Mouse (Mus musculus): Measurements from ENCODE around the gene Slc22a6.

Gene Slc22a6

GRCm38 (mm10) chr19:8611358-8612123 is 6.3 kb upstream of the Slc22a6 start:
- no peak for DNase-seq

- DNase-seq = no peak
Observed at GRCm38 (mm10) chr19:8613111-8613510, 4.7 kb upstream of the Slc22a6 start.

- no peak for DNase-seq
Observed at GRCm38 (mm10) chr19:8614343-8614742, 3.5 kb upstream of the Slc22a6 start.

- DNase-seq = no peak
Observed at GRCm38 (mm10) chr19:8616314-8616713, 1.5 kb upstream of the Slc22a6 start.

GRCm38 (mm10) chr19:8621098-8621497 is 3.3 kb downstream of the Slc22a6 start:
- DNase-seq = no peak

GRCm38 (mm10) chr19:8630249-8630648 is 12.4 kb downstream of the Slc22a6 start:
- no peak for DNase-seq

- DNase-seq = no peak
Observed at GRCm38 (mm10) chr19:8630826-8631225, 13.0 kb downstream of the Slc22a6 start.

- no peak for DNase-seq
Observed at GRCm38 (mm10) chr19:8632029-8632428, 14.2 kb downstream of the Slc22a6 start.

- no peak for DNase-seq
Observed at GRCm38 (mm10) chr19:8642086-8642485, 24.2 kb downstream of the Slc22a6 start.

GRCm38 (mm10) chr19:8646393-8646792 is 28.6 kb downstream of the Slc22a6 start:
- no peak for DNase-seq

- DNase-seq = no peak
Observed at GRCm38 (mm10) chr19:8655833-8656232, 38.0 kb downstream of the Slc22a6 start.

- no peak for DNase-seq
Observed at GRCm38 (mm10) chr19:8656341-8656740, 38.5 kb downstream of the Slc22a6 start.

- peak; percentile 89 for DNase-seq
Observed at GRCm38 (mm10) chr19:8661821-8662307, 44.0 kb downstream of the Slc22a6 start.

GRCm38 (mm10) chr19:8662337-8662736 is 44.5 kb downstream of the Slc22a6 start:
- peak; percentile 86 for DNase-seq

- DNase-seq = peak; percentile 57
Observed at GRCm38 (mm10) chr19:8663360-8663839, 45.6 kb downstream of the Slc22a6 start, which contains the start of gene Chrm1. Gene Chrm1, plus strand, starts transcription at chr19:8663789.

- DNase-seq = peak; percentile 86
Observed at GRCm38 (mm10) chr19:8663911-8664421, 46.1 kb downstream of the Slc22a6 start.

GRCm38 (mm10) chr19:8664859-8665258 is 47.0 kb downstream of the Slc22a6 start:
- peak; percentile 30 for DNase-seq

GRCm38 (mm10) chr19:8665746-8666145 is 47.9 kb downstream of the Slc22a6 start:
- DNase-seq = peak; percentile 61

GRCm38 (mm10) chr19:8672859-8673258 is 55.0 kb downstream of the Slc22a6 start:
- no peak for DNase-seq

- no peak for DNase-seq
Observed at GRCm38 (mm10) chr19:8673336-8674063, 55.7 kb downstream of the Slc22a6 start.
